Mouse (Mus musculus) bone marrow, adult 2 months (tissue): ENCODE results near the gene Lmo4. TPM values are rescaled to one million over a fixed set of nuclear protein-coding genes. Genes with fewer than 3 reads are reported as not detected.

Experiments used
- H3K27ac ChIP-seq: fragments of 200-500 bp; 2 replicates; pipeline ENCODE4 v1.5.1; 2012; ENCODE audit warnings: low read depth, mild to moderate bottlenecking, control low read depth, inconsistent platforms, low read length; ENCODE audit not compliant: control insufficient read depth, poor library complexity, insufficient read depth
- H3K4me1 ChIP-seq: fragments of 200-500 bp; 2 replicates; pipeline ENCODE4 v1.6.1; 2011; ENCODE audit warnings: low read length; ENCODE audit not compliant: control insufficient read depth, insufficient read depth
- H3K4me3 ChIP-seq: fragments of 200-500 bp; replicated peaks from 2 replicates; pipeline ENCODE3; 2011; ENCODE audit warnings: mild to moderate bottlenecking, low read depth, low read length, control low read depth; ENCODE audit not compliant: control insufficient read depth
- CTCF ChIP-seq: fragments of 200-500 bp; IDR thresholded peaks from 2 replicates; pipeline ENCODE4 v1.5.1; 2011; ENCODE audit warnings: low read length, control low read depth; ENCODE audit not compliant: control insufficient read depth, insufficient read depth
- POLR2A ChIP-seq: fragments of 200-500 bp; IDR thresholded peaks from 2 replicates; pipeline ENCODE4 v1.6.1; 2011; ENCODE audit warnings: low read depth, mild to moderate bottlenecking, control low read depth, low read length, borderline replicate concordance; ENCODE audit not compliant: control insufficient read depth
- WGBS: fragments of 180-500 bp; shearing (Covaris S2); methylation state at CpG from one replicate; pipeline ENCODE4 v1.1.7; 2018; 5-methylcytosine and 5-hydroxymethylcytosine counted together
- polyA plus RNA-seq: library from polyadenylated mRNA; stranded (reverse); fragments of >200 nt; gene quantifications from 2 replicates; pipeline ENCODE4 v1.2.4, GENCODE M21; 2011; ENCODE audit warnings: low replicate concordance; ENCODE audit not compliant: missing spikeins, insufficient read depth, insufficient read length

The Lmo4 gene
- polyA plus RNA-seq, 1 experiment, result 73.1 TPM

- WGBS, result 42% methylated on average over 2 of the region's 2 CpGs
- no peaks in the 10 kb centered on the region for H3K4me1 ChIP-seq
- TF ChIP-seq POLR2A, result no peak
- no peak for TF ChIP-seq CTCF
- H3K27ac ChIP-seq, result no peak overlapping the region
- no peak overlapping the region for H3K4me3 ChIP-seq
These were observed 51.6 kb downstream of the Lmo4 start for GRCm38 (mm10) chr3:144153395-144153794.

- H3K4me3 ChIP-seq, result no peak overlapping the region
These were observed 54.0 kb downstream of the Lmo4 start for GRCm38 (mm10) chr3:144151001-144151400.

GRCm38 (mm10) chr3:144148234-144148633 is 56.8 kb downstream of the Lmo4 start:
- no peak overlapping the region for H3K4me3 ChIP-seq
- WGBS, result 83% methylated on average over 3 of the region's 3 CpGs
- no peak for TF ChIP-seq CTCF
- TF ChIP-seq POLR2A, result no peak
- no peaks in the 10 kb centered on the region for H3K4me1 ChIP-seq
- no peak overlapping the region for H3K27ac ChIP-seq

More at GRCm38 (mm10) chr3:144151001-144151400, 54.0 kb downstream of the Lmo4 start:
- H3K4me1 ChIP-seq, result no peaks in the 10 kb centered on the region
- H3K27ac ChIP-seq, result no peak overlapping the region
- TF ChIP-seq POLR2A (no peak), CTCF (no peak)
- 77% methylated on average over 6 of the region's 6 CpGs for WGBS

- WGBS, result 75% methylated on average over 3 of the region's 3 CpGs
- H3K4me1 ChIP-seq, result no peaks in the 10 kb centered on the region
- TF ChIP-seq POLR2A (no peak), CTCF (no peak)
- H3K4me3 ChIP-seq, result no peak overlapping the region
- no peak overlapping the region for H3K27ac ChIP-seq
These were observed 57.8 kb downstream of the Lmo4 start for GRCm38 (mm10) chr3:144147244-144147643.

GRCm38 (mm10) chr3:144144066-144144465 is 61.0 kb downstream of the Lmo4 start:
- no peak for TF ChIP-seq POLR2A
- 86% methylated on average over 4 of the region's 4 CpGs for WGBS
- H3K27ac ChIP-seq, result no peak overlapping the region

GRCm38 (mm10) chr3:144142939-144143338 is 62.1 kb downstream of the Lmo4 start:
- H3K4me1 ChIP-seq, result no peaks in the 10 kb centered on the region; the same call in none of the 2 replicates
- WGBS, result 91% methylated on average over 7 of the region's 7 CpGs
- no peak overlapping the region for H3K4me3 ChIP-seq
- H3K27ac ChIP-seq, result no peak overlapping the region
- TF ChIP-seq POLR2A (no peak), CTCF (no peak)

More at GRCm38 (mm10) chr3:144144066-144144465, 61.0 kb downstream of the Lmo4 start:
- Histone ChIP-seq H3K4me3 (no peak overlapping the region), H3K4me1 (no peaks in the 10 kb centered on the region; the same call in none of the 2 replicates)

- TF ChIP-seq POLR2A, result no peak
- TF ChIP-seq CTCF, result no peak
- WGBS, result 87% methylated on average over 8 of the region's 8 CpGs
- Histone ChIP-seq H3K4me1 (no peaks in the 10 kb centered on the region; the same call in none of the 2 replicates), H3K4me3 (no peak overlapping the region), H3K27ac (no peak overlapping the region)
These were observed 63.2 kb downstream of the Lmo4 start for GRCm38 (mm10) chr3:144141786-144142185.

GRCm38 (mm10) chr3:144140816-144141215 is 64.2 kb downstream of the Lmo4 start:
- Histone ChIP-seq H3K4me3 (no peak overlapping the region), H3K4me1 (no peaks in the 10 kb centered on the region; the same call in none of the 2 replicates), H3K27ac (no peak overlapping the region)
- TF ChIP-seq POLR2A (no peak), CTCF (no peak)
- WGBS, result 91% methylated on average over 5 of the region's 5 CpGs

GRCm38 (mm10) chr3:144138659-144139058 is 66.4 kb downstream of the Lmo4 start:
- TF ChIP-seq POLR2A, result no peak
- no peak for TF ChIP-seq CTCF
- Histone ChIP-seq H3K4me3 (no peak overlapping the region), H3K4me1 (no peaks in the 10 kb centered on the region; the same call in none of the 2 replicates), H3K27ac (no peak overlapping the region)
- WGBS, result 58% methylated on average over 3 of the region's 3 CpGs
